In the genomic region with DNA sequence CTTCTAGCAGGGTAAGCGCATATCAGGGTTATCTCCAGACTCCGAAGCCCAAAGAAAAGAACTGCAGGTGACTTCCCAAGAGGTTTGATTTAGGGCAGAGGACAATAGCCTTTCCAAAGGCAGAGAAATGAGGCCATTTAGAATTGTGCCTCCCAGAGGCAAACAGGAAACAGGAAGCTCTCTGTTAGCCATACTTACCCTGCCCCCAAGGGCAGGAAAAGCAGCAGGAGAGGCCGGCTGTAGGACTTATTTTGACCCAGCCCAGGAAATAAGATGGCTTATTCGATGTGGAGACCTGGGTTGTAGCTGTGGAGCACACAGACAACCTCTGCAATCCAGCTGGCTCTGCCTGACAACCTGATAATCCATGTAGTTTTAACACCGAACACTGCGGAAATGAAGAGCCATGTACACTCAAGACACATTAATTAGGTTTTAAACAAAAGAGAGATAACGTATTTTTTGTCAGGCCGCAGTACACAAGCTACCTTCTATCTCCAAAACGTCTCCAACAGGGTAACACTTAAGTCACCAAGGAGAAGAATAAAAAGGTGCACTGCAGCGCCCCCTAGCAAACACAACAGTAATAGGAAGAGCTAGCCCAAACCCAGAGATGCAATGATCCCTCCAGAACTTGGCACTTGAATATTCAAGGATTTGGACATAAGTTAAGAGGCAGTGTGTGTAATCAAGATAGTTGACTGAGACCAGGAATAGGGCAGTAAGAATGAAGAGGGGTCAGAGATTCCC, we compare ENCODE assay signal across 9 mouse cellular contexts.
DNase-seq lines count a peak whose midpoint lies in the region; ATAC-seq and TF ChIP-seq lines count a peak whose summit lies in the region.
"Had no signal": no experiment of that assay in that cellular context is flagged by ENCODE, and none has a peak within 500 bp of the region (broad histone marks: within the 10 kb centered on the region; RNA-seq: fewer than 3 reads in every experiment).

No protein-coding gene starts in this region.

- no peak overlapping the region for H3K9ac ChIP-seq in kidney, postnatal 0 days (ENCODE audit: low read depth, low read length)
- H3K9ac ChIP-seq: hindbrain, embryonic 15.5 days had no signal

- intact Hi-C loops in gastrocnemius, postnatal 14 days (cut with DNase I; ENCODE audit: low total_unique reads): no loop called here

- peak; percentile 24 for DNase-seq in gastrocnemius, postnatal 10 days
- DNase-seq in gastrocnemius, postnatal 14 days: no peak
- DNase-seq in B cell, adult 2 months: peak; percentile 20 to 26
- DNase-seq in kidney, postnatal 0 days (ENCODE audit: low spot score): peak; percentile 37
- DNase-seq in embryonic facial prominence, embryonic 10.5 days (ENCODE audit: low spot score): no peak
- no peak for DNase-seq in gastrocnemius, postnatal 25 days
- DNase-seq in right cerebral cortex, postnatal 4 days: no peak

- no peaks in the 10 kb centered on the region; the same call in 1 of the 2 replicates for H3K9me3 ChIP-seq in kidney, postnatal 0 days (replicated peaks; ENCODE audit: low read length)
- peaks cover 2% of the 10 kb centered on the region; the same call in 1 of the 2 replicates for H3K9me3 ChIP-seq in embryonic facial prominence, embryonic 10.5 days

- H3K4me3 ChIP-seq in brown adipose tissue, adult 24 weeks (ENCODE audit: insufficient read depth, low read depth, low read length): no peak overlapping the region
- H3K4me3 ChIP-seq in kidney, postnatal 0 days (replicated peaks; ENCODE audit: low read depth, low read length): no peak overlapping the region
- H3K4me3 ChIP-seq in embryonic facial prominence, embryonic 10.5 days: no peak overlapping the region
- H3K4me3 ChIP-seq: hindbrain, embryonic 15.5 days had no signal

- no peak for ATAC-seq in kidney, postnatal 0 days (replicated peaks; ENCODE audit: low FRiP score, low read depth)

- no peaks in the 10 kb centered on the region for H3K36me3 ChIP-seq in kidney, postnatal 0 days (ENCODE audit: insufficient read depth, low read length)
- H3K36me3 ChIP-seq in embryonic facial prominence, embryonic 10.5 days (replicated peaks): no peaks in the 10 kb centered on the region
- H3K36me3 ChIP-seq: hindbrain, embryonic 15.5 days had no signal

- H3K27me3 ChIP-seq in kidney, postnatal 0 days (ENCODE audit: insufficient read depth, low read length): no peaks in the 10 kb centered on the region
- H3K27me3 ChIP-seq in embryonic facial prominence, embryonic 10.5 days (replicated peaks; ENCODE audit: low read depth, poor library complexity, severe bottlenecking): no peaks in the 10 kb centered on the region
- H3K27me3 ChIP-seq: hindbrain, embryonic 15.5 days had no signal

- 55% methylated on average over 10 of the region's 10 CpGs for WGBS in kidney, postnatal 0 days
- WGBS in embryonic facial prominence, embryonic 10.5 days: 66% methylated on average over 10 of the region's 10 CpGs

- H3K4me2 ChIP-seq in kidney, postnatal 0 days (ENCODE audit: low read length): no peak overlapping the region
- H3K4me2 ChIP-seq: hindbrain, embryonic 15.5 days had no signal

- H3K27ac ChIP-seq in brown adipose tissue, adult 24 weeks (replicated peaks; ENCODE audit: low read depth, low read length): peak overlapping the region; percentile 91
- no peak overlapping the region for H3K27ac ChIP-seq in kidney, postnatal 0 days
- no peak overlapping the region for H3K27ac ChIP-seq in embryonic facial prominence, embryonic 10.5 days (replicated peaks)
- H3K27ac ChIP-seq: hindbrain, embryonic 15.5 days had no signal

- H3K4me1 ChIP-seq in brown adipose tissue, adult 24 weeks (ENCODE audit: control insufficient read depth, insufficient read depth, insufficient read length, low read length): peaks cover 5% of the 10 kb centered on the region
- no peaks in the 10 kb centered on the region for H3K4me1 ChIP-seq in kidney, postnatal 0 days (replicated peaks; ENCODE audit: insufficient read depth, low read length)
- H3K4me1 ChIP-seq in embryonic facial prominence, embryonic 10.5 days: peaks cover 21% of the 10 kb centered on the region
- H3K4me1 ChIP-seq: hindbrain, embryonic 15.5 days had no signal

- peak; percentile 44; the same call in 1 of the 2 replicates for TF ChIP-seq CTCF in kidney, postnatal 0 days (IDR thresholded peaks at IDR 0.05; ENCODE audit: low read depth)

Comparison
In these comparisons a context has a peak if more than half of its experiments do, and no peak if none do; other contexts are left out.
1. DNase-seq: peak in gastrocnemius, postnatal 10 days (single experiment), B cell, adult 2 months (2 of 2) and kidney, postnatal 0 days (single experiment); none in gastrocnemius, postnatal 14 days (single experiment), embryonic facial prominence, embryonic 10.5 days (single experiment), gastrocnemius, postnatal 25 days (single experiment) and right cerebral cortex, postnatal 4 days (single experiment).